Mouse (Mus musculus): ENCODE measurements around the gene Arhgap23. TPM values are rescaled to one million over a fixed set of nuclear protein-coding genes. Genes with fewer than 3 reads are reported as not detected.

Arhgap23 gene
- polyA plus RNA-seq, 1 experiment from 2014 or later, result 5.4 TPM

DNA sequence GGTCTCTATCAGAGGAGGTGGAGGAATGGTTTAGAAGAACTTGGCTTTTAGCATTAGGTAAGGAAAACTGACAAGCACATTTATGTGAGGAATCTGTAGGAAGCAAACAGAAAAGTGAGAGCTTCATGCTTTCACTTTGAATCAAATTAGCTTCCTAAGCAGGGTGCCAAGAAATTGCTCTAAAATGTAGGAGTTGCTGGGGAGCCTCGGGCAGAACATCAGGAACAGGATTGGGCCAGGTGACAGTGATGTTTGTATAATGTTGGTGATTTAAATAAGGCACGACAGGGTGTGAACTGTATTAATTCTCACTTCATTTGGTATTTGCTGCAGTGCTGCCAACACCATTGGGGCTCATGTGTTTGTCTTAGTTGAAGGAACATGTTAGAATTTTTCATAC, 31.6 kb upstream of the Arhgap23 start:
- no peaks in the 10 kb centered on the region for H3K27me3 ChIP-seq (replicated peaks; ENCODE audit: control insufficient read depth, insufficient read depth, low read length)
- H3K4me1 ChIP-seq (ENCODE audit: control insufficient read depth, insufficient read depth, low read length), result no peaks in the 10 kb centered on the region
- H3K9ac ChIP-seq (ENCODE audit: low read length), result no peak overlapping the region
- peaks cover 64% of the 10 kb centered on the region for H3K36me3 ChIP-seq (ENCODE audit: control insufficient read depth, insufficient read depth, low read length)
- H3K4me3 ChIP-seq (ENCODE audit: low read depth, low read length), result no peak overlapping the region
- WGBS, result 59% methylated on average over 2 of the region's 2 CpGs
- H3K27ac ChIP-seq (ENCODE audit: low read depth, low read length), result no peak overlapping the region; the same call in 1 of the 2 replicates
- H3K4me2 ChIP-seq (ENCODE audit: low read length), result no peak overlapping the region
- ATAC-seq, result no peak
- H3K9me3 ChIP-seq (replicated peaks; ENCODE audit: control insufficient read depth, low read length), result no peaks in the 10 kb centered on the region
- peak; percentile 58 for DNase-seq (ENCODE audit: low spot score)

DNA sequence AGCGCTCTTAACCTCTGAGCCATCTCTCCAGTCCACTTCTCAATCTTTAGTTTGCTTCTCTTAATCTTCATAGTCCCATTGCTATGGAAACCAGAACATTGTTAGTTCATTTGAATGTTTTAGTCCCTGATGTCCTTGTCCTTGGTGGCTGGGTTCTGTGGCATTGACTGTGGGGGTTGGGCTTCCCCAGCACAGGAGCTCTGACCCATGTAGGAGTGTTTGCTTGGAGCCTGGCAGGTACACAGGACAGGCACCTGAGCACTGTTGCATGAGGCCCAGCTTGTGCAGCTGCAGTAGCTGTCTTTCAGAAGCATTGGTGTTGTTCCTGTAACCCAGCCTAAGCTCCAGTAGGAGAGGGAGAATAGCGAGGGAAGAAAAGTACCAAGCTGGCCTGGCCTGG, 27.5 kb upstream of the Arhgap23 start:
- no peak overlapping the region for H3K4me2 ChIP-seq (ENCODE audit: low read length)
- 0 out of 2 replicates have a peak, but pooled peaks cover 4% of the 10 kb centered on the region for H3K4me1 ChIP-seq (ENCODE audit: control insufficient read depth, insufficient read depth, low read length)
- WGBS, result 92% methylated on average over 2 of the region's 2 CpGs
- DNase-seq (ENCODE audit: low spot score) (no peak), ATAC-seq (no peak)
- H3K9me3 ChIP-seq (replicated peaks; ENCODE audit: control insufficient read depth, low read length), result no peaks in the 10 kb centered on the region
- no peak overlapping the region for H3K27ac ChIP-seq (ENCODE audit: low read depth, low read length)
- H3K36me3 ChIP-seq (ENCODE audit: control insufficient read depth, insufficient read depth, low read length), result peaks cover 75% of the 10 kb centered on the region
- H3K27me3 ChIP-seq (replicated peaks; ENCODE audit: control insufficient read depth, insufficient read depth, low read length), result no peaks in the 10 kb centered on the region
- H3K4me3 ChIP-seq (ENCODE audit: low read depth, low read length), result no peak overlapping the region
- H3K9ac ChIP-seq (ENCODE audit: low read length), result no peak overlapping the region

DNA sequence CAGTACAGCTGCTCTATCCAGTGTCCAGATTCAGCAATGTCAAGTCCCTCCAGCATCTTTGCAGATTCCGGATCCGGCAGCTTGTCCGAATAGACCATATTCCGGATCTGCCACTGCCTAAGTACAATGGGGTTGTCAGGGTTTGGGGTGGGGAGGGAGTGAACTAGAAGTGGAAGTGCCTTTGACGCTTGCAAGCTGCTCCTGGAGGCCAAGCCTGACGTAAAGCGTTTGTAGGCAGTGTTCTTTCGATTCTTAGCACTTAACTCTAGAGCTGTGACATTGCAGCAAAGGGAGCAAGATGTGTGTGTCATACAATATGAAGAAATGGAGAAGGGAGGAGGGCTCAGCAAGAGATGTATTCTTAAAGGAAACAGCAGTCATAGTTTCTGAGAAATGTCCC, 26.2 kb upstream of the Arhgap23 start:
- Histone ChIP-seq H3K27me3 (replicated peaks; ENCODE audit: control insufficient read depth, insufficient read depth, low read length) (no peaks in the 10 kb centered on the region), H3K36me3 (ENCODE audit: control insufficient read depth, insufficient read depth, low read length) (peaks cover 78% of the 10 kb centered on the region), H3K4me2 (ENCODE audit: low read length) (no peak overlapping the region), H3K4me1 (ENCODE audit: control insufficient read depth, insufficient read depth, low read length) (0 out of 2 replicates have a peak, but pooled peaks cover 4% of the 10 kb centered on the region), H3K9ac (ENCODE audit: low read length) (no peak overlapping the region), H3K4me3 (ENCODE audit: low read depth, low read length) (no peak overlapping the region), H3K9me3 (replicated peaks; ENCODE audit: control insufficient read depth, low read length) (no peaks in the 10 kb centered on the region), H3K27ac (ENCODE audit: low read depth, low read length) (no peak overlapping the region)
- DNase-seq (ENCODE audit: low spot score) (no peak), ATAC-seq (no peak)
- WGBS, result 89% methylated on average over 8 of the region's 8 CpGs

DNA sequence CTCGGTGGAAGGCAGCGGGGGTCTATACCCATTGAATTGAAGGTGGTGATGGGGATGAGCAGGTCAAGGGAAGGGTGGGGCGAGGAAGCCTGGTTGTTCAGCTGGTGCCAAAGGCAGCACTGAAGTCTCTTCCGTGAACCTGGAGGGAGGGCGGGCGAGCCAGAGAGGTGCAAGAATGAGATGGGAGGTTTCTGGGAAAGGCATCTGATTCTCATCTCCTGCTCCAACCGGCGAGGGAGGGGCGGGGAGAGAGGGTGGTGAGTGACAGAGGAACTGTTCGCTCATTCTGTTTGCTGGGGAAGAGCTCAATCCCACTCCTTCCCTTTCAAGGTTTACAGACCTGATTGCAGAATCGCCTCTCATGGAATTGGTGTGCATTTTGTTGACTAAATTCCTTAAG, 21.7 kb upstream of the Arhgap23 start:
- Histone ChIP-seq H3K36me3 (ENCODE audit: control insufficient read depth, insufficient read depth, low read length) (peaks cover 68% of the 10 kb centered on the region), H3K4me3 (ENCODE audit: low read depth, low read length) (no peak overlapping the region), H3K4me1 (ENCODE audit: control insufficient read depth, insufficient read depth, low read length) (0 out of 2 replicates have a peak, but pooled peaks cover 4% of the 10 kb centered on the region), H3K9me3 (replicated peaks; ENCODE audit: control insufficient read depth, low read length) (no peaks in the 10 kb centered on the region), H3K9ac (ENCODE audit: low read length) (no peak overlapping the region), H3K4me2 (ENCODE audit: low read length) (no peak overlapping the region), H3K27me3 (replicated peaks; ENCODE audit: control insufficient read depth, insufficient read depth, low read length) (no peaks in the 10 kb centered on the region), H3K27ac (ENCODE audit: low read depth, low read length) (no peak overlapping the region)
- DNase-seq (ENCODE audit: low spot score) (no peak), ATAC-seq (no peak)
- 83% methylated on average over 11 of the region's 11 CpGs for WGBS

DNA sequence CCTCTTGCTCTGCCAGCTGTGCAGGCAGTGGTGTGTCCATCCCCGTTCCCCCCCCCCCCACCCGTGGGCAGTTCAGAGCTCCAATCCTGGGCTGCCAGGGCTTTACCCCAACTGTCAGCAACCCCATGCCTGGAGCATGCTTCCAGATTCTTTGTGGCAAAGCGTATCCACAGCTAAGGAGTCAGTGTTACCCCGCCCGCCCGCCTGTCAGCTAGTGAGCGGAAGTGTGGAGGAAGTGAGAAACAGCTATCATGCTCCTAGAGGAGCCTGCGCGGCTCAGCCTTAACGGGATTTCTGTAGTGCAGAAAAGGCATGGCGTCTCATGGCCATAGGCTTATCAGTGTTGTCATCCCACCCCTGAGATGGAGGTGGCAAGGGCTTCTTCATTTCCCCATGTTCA, 21.2 kb upstream of the Arhgap23 start:
- Histone ChIP-seq H3K27ac (ENCODE audit: low read depth, low read length) (no peak overlapping the region), H3K4me3 (ENCODE audit: low read depth, low read length) (no peak overlapping the region), H3K27me3 (replicated peaks; ENCODE audit: control insufficient read depth, insufficient read depth, low read length) (no peaks in the 10 kb centered on the region), H3K4me2 (ENCODE audit: low read length) (no peak overlapping the region), H3K9ac (ENCODE audit: low read length) (no peak overlapping the region), H3K9me3 (replicated peaks; ENCODE audit: control insufficient read depth, low read length) (no peaks in the 10 kb centered on the region), H3K4me1 (ENCODE audit: control insufficient read depth, insufficient read depth, low read length) (0 out of 2 replicates have a peak, but pooled peaks cover 4% of the 10 kb centered on the region), H3K36me3 (ENCODE audit: control insufficient read depth, insufficient read depth, low read length) (peaks cover 63% of the 10 kb centered on the region)
- no peak for ATAC-seq
- no peak for DNase-seq (ENCODE audit: low spot score)
- 90% methylated on average over 11 of the region's 11 CpGs for WGBS

DNA sequence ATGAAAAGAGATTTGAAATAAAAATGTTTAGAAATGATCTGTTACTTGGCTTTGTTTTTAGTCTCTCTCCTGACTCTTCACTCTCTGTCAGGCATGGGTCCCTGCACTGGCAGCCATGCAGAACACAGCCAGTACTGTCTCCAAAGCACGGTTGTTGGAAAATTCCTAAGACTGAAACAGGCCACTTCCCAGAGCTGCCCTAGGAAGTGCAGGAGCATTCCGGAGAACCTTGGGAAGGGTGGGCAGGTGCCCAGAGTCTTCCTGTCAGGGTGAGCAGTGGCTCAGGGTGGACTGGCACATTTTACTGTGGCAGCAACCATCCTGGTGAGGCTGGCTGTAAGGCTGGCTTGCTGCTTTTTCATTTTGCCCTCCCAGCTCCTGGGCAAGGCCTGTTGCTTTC, 16.8 kb upstream of the Arhgap23 start:
- H3K27me3 ChIP-seq (replicated peaks; ENCODE audit: control insufficient read depth, insufficient read depth, low read length), result no peaks in the 10 kb centered on the region
- H3K4me1 ChIP-seq (ENCODE audit: control insufficient read depth, insufficient read depth, low read length), result peaks cover 10% of the 10 kb centered on the region
- H3K4me2 ChIP-seq (ENCODE audit: low read length), result no peak overlapping the region
- peaks cover 25% of the 10 kb centered on the region for H3K36me3 ChIP-seq (ENCODE audit: control insufficient read depth, insufficient read depth, low read length)
- ATAC-seq, result no peak
- 68% methylated on average over 2 of the region's 2 CpGs for WGBS
- DNase-seq (ENCODE audit: low spot score), result no peak
- H3K27ac ChIP-seq (ENCODE audit: low read depth, low read length), result no peak overlapping the region
- no peak overlapping the region for H3K9ac ChIP-seq (ENCODE audit: low read length)
- no peak overlapping the region for H3K4me3 ChIP-seq (ENCODE audit: low read depth, low read length)
- H3K9me3 ChIP-seq (replicated peaks; ENCODE audit: control insufficient read depth, low read length), result no peaks in the 10 kb centered on the region

DNA sequence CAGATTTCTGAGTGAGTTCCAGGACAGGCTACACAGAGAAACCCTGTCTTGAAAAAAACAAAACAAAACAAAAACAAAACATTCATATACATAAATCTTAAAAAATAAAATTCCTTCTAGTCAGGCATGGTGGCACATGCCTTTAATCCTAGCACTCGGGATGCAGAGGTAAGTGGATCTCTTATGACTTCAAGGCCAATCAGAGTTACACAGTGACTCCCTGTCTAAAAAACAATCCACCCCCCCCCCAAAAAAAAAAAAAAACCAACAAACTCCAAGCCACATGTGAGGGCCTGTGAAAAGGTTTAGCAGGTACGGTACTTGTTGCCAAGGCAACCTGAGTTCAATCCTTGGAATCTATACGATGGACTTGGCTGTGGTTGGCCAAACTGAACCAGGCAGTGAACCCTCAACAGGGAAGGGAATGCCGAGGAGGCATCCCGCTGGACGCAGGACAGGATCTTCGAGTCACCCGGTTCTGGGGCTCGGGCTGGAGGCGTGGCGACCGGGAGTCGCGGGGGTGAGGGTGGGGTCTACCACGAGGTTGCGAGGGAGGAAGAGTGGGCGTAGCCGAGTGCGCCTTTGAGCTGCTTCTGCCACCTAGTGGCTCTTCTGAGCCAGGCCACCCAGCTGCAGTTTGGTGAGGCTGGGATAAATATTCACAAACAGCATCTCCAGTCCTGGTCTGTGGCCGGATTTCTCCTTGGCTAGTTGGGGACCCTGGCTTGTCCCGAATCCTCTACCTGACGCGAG, 15.2 kb upstream of the Arhgap23 start:
- 4% methylated on average over 23 of the region's 23 CpGs for WGBS
- Histone ChIP-seq H3K4me1 (ENCODE audit: control insufficient read depth, insufficient read depth, low read length) (peaks cover 15% of the 10 kb centered on the region), H3K9ac (ENCODE audit: low read length) (peak overlapping the region; percentile 10; the same call in 1 of the 2 replicates), H3K27ac (ENCODE audit: low read depth, low read length) (peak overlapping the region; percentile 66; the same call in 1 of the 2 replicates), H3K4me3 (ENCODE audit: low read depth, low read length) (peak overlapping the region; percentile 24), H3K4me2 (ENCODE audit: low read length) (peak overlapping the region; percentile 61), H3K9me3 (replicated peaks; ENCODE audit: control insufficient read depth, low read length) (no peaks in the 10 kb centered on the region), H3K36me3 (ENCODE audit: control insufficient read depth, insufficient read depth, low read length) (peaks cover 10% of the 10 kb centered on the region), H3K27me3 (replicated peaks; ENCODE audit: control insufficient read depth, insufficient read depth, low read length) (no peaks in the 10 kb centered on the region)
- DNase-seq (ENCODE audit: low spot score), result peak; percentile 92
- peak; percentile 56 for ATAC-seq

DNA sequence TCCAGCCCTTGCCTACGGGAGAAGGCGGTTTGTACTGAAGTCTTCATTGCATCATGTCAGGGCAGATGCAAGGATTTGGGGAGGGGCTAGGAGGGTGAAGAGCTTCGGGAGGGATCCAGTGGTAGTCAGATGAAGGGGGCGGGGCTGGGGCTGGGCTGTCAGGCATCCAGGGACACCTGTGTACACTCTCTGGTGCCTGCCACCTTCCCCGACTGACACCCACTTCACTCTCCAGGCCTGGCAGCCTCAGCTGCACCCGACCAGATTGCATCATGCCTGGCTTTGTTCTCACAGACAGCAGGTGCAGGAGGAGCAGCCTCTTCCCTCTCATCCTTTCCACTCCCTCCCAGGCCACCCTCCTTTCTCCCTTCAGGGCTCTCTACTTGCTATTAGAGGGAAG, 14.3 kb upstream of the Arhgap23 start:
- H3K4me3 ChIP-seq (ENCODE audit: low read depth, low read length), result no peak overlapping the region
- no peak overlapping the region for H3K9ac ChIP-seq (ENCODE audit: low read length)
- 11% methylated on average over 6 of the region's 6 CpGs for WGBS
- ATAC-seq, result peak; percentile 50
- DNase-seq (ENCODE audit: low spot score), result peak; percentile 69
- no peaks in the 10 kb centered on the region for H3K9me3 ChIP-seq (replicated peaks; ENCODE audit: control insufficient read depth, low read length)
- H3K27me3 ChIP-seq (replicated peaks; ENCODE audit: control insufficient read depth, insufficient read depth, low read length), result no peaks in the 10 kb centered on the region
- H3K36me3 ChIP-seq (ENCODE audit: control insufficient read depth, insufficient read depth, low read length), result peaks cover under 1% of the 10 kb centered on the region; the same call in 1 of the 2 replicates
- H3K27ac ChIP-seq (ENCODE audit: low read depth, low read length), result peak overlapping the region; percentile 66; the same call in 1 of the 2 replicates
- H3K4me1 ChIP-seq (ENCODE audit: control insufficient read depth, insufficient read depth, low read length), result peaks cover 20% of the 10 kb centered on the region
- H3K4me2 ChIP-seq (ENCODE audit: low read length), result peak overlapping the region; percentile 61

DNA sequence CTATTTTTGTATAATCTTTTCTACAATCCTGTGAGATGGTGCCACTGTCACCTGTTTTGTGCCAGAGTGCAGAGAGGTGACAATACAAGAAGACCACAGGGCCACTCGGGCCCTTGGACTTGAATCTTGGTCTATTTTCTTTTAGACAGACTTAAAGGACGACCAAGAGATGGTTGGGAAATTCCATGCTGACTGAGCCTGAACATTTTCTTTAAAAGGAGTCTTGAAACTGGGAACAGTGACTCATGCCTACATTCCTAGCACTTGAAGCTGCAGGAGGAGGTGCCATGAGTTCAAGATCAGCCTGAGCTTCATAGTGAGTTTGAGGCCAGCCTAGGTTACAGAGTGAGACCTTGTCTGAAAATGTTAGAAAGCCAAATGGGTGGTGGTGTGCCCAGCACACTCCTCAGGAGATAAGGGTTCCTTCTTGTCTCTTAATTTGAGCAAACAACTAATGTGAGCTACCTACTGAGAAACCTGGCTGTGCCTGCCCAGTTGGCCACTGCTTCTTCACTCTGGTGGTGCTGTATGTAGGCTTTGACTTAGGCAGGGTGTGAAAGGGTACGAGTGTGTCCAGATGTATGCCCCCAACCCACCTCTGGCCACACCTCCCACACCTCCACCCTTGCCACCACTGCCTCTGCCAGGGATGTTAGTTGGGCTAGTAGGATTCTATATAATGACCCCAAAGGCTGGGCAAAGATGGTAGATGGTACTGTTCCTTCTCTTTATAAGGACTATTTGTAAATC, 13.5 kb upstream of the Arhgap23 start:
- Histone ChIP-seq H3K4me2 (ENCODE audit: low read length) (no peak overlapping the region), H3K36me3 (ENCODE audit: control insufficient read depth, insufficient read depth, low read length) (no peaks in the 10 kb centered on the region), H3K9ac (ENCODE audit: low read length) (no peak overlapping the region), H3K4me1 (ENCODE audit: control insufficient read depth, insufficient read depth, low read length) (peaks cover 20% of the 10 kb centered on the region), H3K4me3 (ENCODE audit: low read depth, low read length) (no peak overlapping the region), H3K27me3 (replicated peaks; ENCODE audit: control insufficient read depth, insufficient read depth, low read length) (no peaks in the 10 kb centered on the region), H3K9me3 (replicated peaks; ENCODE audit: control insufficient read depth, low read length) (no peaks in the 10 kb centered on the region), H3K27ac (ENCODE audit: low read depth, low read length) (0 out of 2 replicates have a peak overlapping the region, but pooled peaks have one; percentile 66)
- 70% methylated on average over 3 of the region's 3 CpGs for WGBS
- no peak for ATAC-seq
- no peak for DNase-seq (ENCODE audit: low spot score)
